Mouse (Mus musculus): Measurements from ENCODE around the gene Mcm3. TPM values are rescaled to one million over a fixed set of nuclear protein-coding genes. Genes with fewer than 3 reads are reported as not detected.
"Not testable (repeated sequence)": the region's sequence is repeated elsewhere in the genome, so short reads cannot be mapped to it uniquely, and the experiment has no call there.

Gene Mcm3
- polyA plus RNA-seq, 1 experiment from 2014 or later: 310 TPM

- Histone ChIP-seq H3K27me3 (ENCODE audit: poor library complexity, severe bottlenecking) (no peaks in the 10 kb centered on the region), H3K36me3 (replicated peaks) (peaks cover 26% of the 10 kb centered on the region), H3K4me3 (no peak overlapping the region), H3K9me3 (no peaks in the 10 kb centered on the region), H3K4me1 (no peaks in the 10 kb centered on the region), H3K27ac (no peak overlapping the region)
- WGBS: 93% methylated on average over 4 of the region's 4 CpGs
- no peak for DNase-seq (ENCODE audit: extremely low spot score, low spot score)
Observed at GRCm38 (mm10) chr1:20794760-20795159, 25.4 kb downstream of the Mcm3 start.

GRCm38 (mm10) chr1:20791414-20791813 is 28.7 kb downstream of the Mcm3 start:
- DNase-seq (ENCODE audit: extremely low spot score, low spot score): no peak
- Histone ChIP-seq H3K27me3 (ENCODE audit: poor library complexity, severe bottlenecking) (no peaks in the 10 kb centered on the region), H3K4me3 (no peak overlapping the region), H3K27ac (no peak overlapping the region), H3K4me1 (peaks cover 4% of the 10 kb centered on the region), H3K9me3 (no peaks in the 10 kb centered on the region), H3K36me3 (replicated peaks) (no peaks in the 10 kb centered on the region; the same call in 1 of the 2 replicates)
- WGBS: 74% methylated on average over 7 of the region's 7 CpGs

GRCm38 (mm10) chr1:20790517-20790916 is 29.6 kb downstream of the Mcm3 start, which contains the start of gene Il17f:
Gene Il17f (minus strand): TSS chr1:20790617.
- 86% methylated on average over 1 of the region's 1 CpGs for WGBS
- not testable (repeated sequence) for H3K9me3 ChIP-seq; H3K27ac ChIP-seq; H3K36me3 ChIP-seq (replicated peaks); H3K4me3 ChIP-seq; H3K27me3 ChIP-seq (ENCODE audit: poor library complexity, severe bottlenecking); H3K4me1 ChIP-seq; DNase-seq (ENCODE audit: extremely low spot score, low spot score)

- H3K4me1 ChIP-seq: peaks cover 4% of the 10 kb centered on the region
Observed at GRCm38 (mm10) chr1:20788419-20788818, 31.7 kb downstream of the Mcm3 start.

GRCm38 (mm10) chr1:20787046-20787445 is 33.1 kb downstream of the Mcm3 start:
- no peak for DNase-seq (ENCODE audit: extremely low spot score, low spot score)
- WGBS: 55% methylated on average over 8 of the region's 8 CpGs

More at GRCm38 (mm10) chr1:20788419-20788818, 31.7 kb downstream of the Mcm3 start:
- Histone ChIP-seq H3K9me3 (no peaks in the 10 kb centered on the region), H3K27me3 (ENCODE audit: poor library complexity, severe bottlenecking) (no peaks in the 10 kb centered on the region), H3K36me3 (replicated peaks) (no peaks in the 10 kb centered on the region), H3K4me3 (no peak overlapping the region), H3K27ac (no peak overlapping the region)
- no peak for DNase-seq (ENCODE audit: extremely low spot score, low spot score)
- WGBS: 46% methylated on average over 10 of the region's 10 CpGs

GRCm38 (mm10) chr1:20778366-20778765 is 41.7 kb downstream of the Mcm3 start:
- Histone ChIP-seq H3K4me3 (no peak overlapping the region), H3K9me3 (peaks cover 6% of the 10 kb centered on the region; the same call in 1 of the 2 replicates), H3K27me3 (ENCODE audit: poor library complexity, severe bottlenecking) (no peaks in the 10 kb centered on the region), H3K4me1 (no peaks in the 10 kb centered on the region), H3K36me3 (replicated peaks) (no peaks in the 10 kb centered on the region), H3K27ac (no peak overlapping the region)
- no peak for DNase-seq (ENCODE audit: extremely low spot score, low spot score)
- 80% methylated on average over 2 of the region's 2 CpGs for WGBS

More at GRCm38 (mm10) chr1:20787046-20787445, 33.1 kb downstream of the Mcm3 start:
- H3K36me3 ChIP-seq (replicated peaks): no peaks in the 10 kb centered on the region
- no peak overlapping the region for H3K27ac ChIP-seq
- H3K4me1 ChIP-seq: peaks cover 4% of the 10 kb centered on the region
- H3K9me3 ChIP-seq: no peaks in the 10 kb centered on the region
- no peaks in the 10 kb centered on the region for H3K27me3 ChIP-seq (ENCODE audit: poor library complexity, severe bottlenecking)
- H3K4me3 ChIP-seq: no peak overlapping the region

- not testable (repeated sequence) for H3K36me3 ChIP-seq (replicated peaks); H3K4me1 ChIP-seq; DNase-seq (ENCODE audit: extremely low spot score, low spot score); H3K27ac ChIP-seq; H3K4me3 ChIP-seq; H3K27me3 ChIP-seq (ENCODE audit: poor library complexity, severe bottlenecking)
- 88% methylated on average over 4 of the region's 4 CpGs for WGBS
- peaks cover 14% of the 10 kb centered on the region; the same call in 1 of the 2 replicates for H3K9me3 ChIP-seq
Observed at GRCm38 (mm10) chr1:20774026-20774730, 45.9 kb downstream of the Mcm3 start.

- H3K27me3 ChIP-seq (ENCODE audit: poor library complexity, severe bottlenecking): no peaks in the 10 kb centered on the region
- DNase-seq (ENCODE audit: extremely low spot score, low spot score): no peak
- no peak overlapping the region for H3K27ac ChIP-seq
- H3K4me1 ChIP-seq: peaks cover 4% of the 10 kb centered on the region
- WGBS: 86% methylated on average over 6 of the region's 6 CpGs
- H3K36me3 ChIP-seq (replicated peaks): no peaks in the 10 kb centered on the region
- no peaks in the 10 kb centered on the region for H3K9me3 ChIP-seq
- H3K4me3 ChIP-seq: no peak overlapping the region
Observed at GRCm38 (mm10) chr1:20766526-20766925, 53.6 kb downstream of the Mcm3 start.

- WGBS: 75% methylated on average over 4 of the region's 4 CpGs
- H3K4me3 ChIP-seq: no peak overlapping the region
- no peaks in the 10 kb centered on the region for H3K9me3 ChIP-seq
- peaks cover 10% of the 10 kb centered on the region for H3K4me1 ChIP-seq
- no peaks in the 10 kb centered on the region for H3K27me3 ChIP-seq (ENCODE audit: poor library complexity, severe bottlenecking)
- no peak overlapping the region for H3K27ac ChIP-seq
- no peak for DNase-seq (ENCODE audit: extremely low spot score, low spot score)
- H3K36me3 ChIP-seq (replicated peaks): no peaks in the 10 kb centered on the region
Observed at GRCm38 (mm10) chr1:20761411-20761810, 58.7 kb downstream of the Mcm3 start.

- H3K27ac ChIP-seq: no peak overlapping the region
- no peaks in the 10 kb centered on the region for H3K36me3 ChIP-seq (replicated peaks)
- no peak overlapping the region for H3K4me3 ChIP-seq
- DNase-seq (ENCODE audit: extremely low spot score, low spot score): no peak
- no peaks in the 10 kb centered on the region for H3K27me3 ChIP-seq (ENCODE audit: poor library complexity, severe bottlenecking)
- WGBS: 88% methylated on average over 5 of the region's 5 CpGs
- H3K4me1 ChIP-seq: peaks cover 10% of the 10 kb centered on the region
- no peaks in the 10 kb centered on the region for H3K9me3 ChIP-seq
Observed at GRCm38 (mm10) chr1:20760331-20760730, 59.8 kb downstream of the Mcm3 start.

- 88% methylated on average over 10 of the region's 10 CpGs for WGBS
- H3K27ac ChIP-seq: no peak overlapping the region
- no peaks in the 10 kb centered on the region for H3K27me3 ChIP-seq (ENCODE audit: poor library complexity, severe bottlenecking)
- no peak for DNase-seq (ENCODE audit: extremely low spot score, low spot score)
- H3K4me1 ChIP-seq: peaks cover 10% of the 10 kb centered on the region
- H3K36me3 ChIP-seq (replicated peaks): no peaks in the 10 kb centered on the region
- H3K4me3 ChIP-seq: no peak overlapping the region
- no peaks in the 10 kb centered on the region for H3K9me3 ChIP-seq
Observed at GRCm38 (mm10) chr1:20759799-20760198, 60.3 kb downstream of the Mcm3 start.

GRCm38 (mm10) chr1:20757586-20757985 is 62.5 kb downstream of the Mcm3 start:
- H3K27ac ChIP-seq: no peak overlapping the region
- 88% methylated on average over 3 of the region's 3 CpGs for WGBS
- H3K36me3 ChIP-seq (replicated peaks): no peaks in the 10 kb centered on the region

GRCm38 (mm10) chr1:20754439-20754838 is 65.7 kb downstream of the Mcm3 start:
- Histone ChIP-seq H3K4me1 (no peaks in the 10 kb centered on the region), H3K4me3 (no peak overlapping the region), H3K27me3 (ENCODE audit: poor library complexity, severe bottlenecking) (no peaks in the 10 kb centered on the region), H3K9me3 (no peaks in the 10 kb centered on the region), H3K36me3 (replicated peaks) (no peaks in the 10 kb centered on the region), H3K27ac (no peak overlapping the region)
- DNase-seq (ENCODE audit: extremely low spot score, low spot score): no peak
- 90% methylated on average over 10 of the region's 10 CpGs for WGBS

More at GRCm38 (mm10) chr1:20757586-20757985, 62.5 kb downstream of the Mcm3 start:
- no peak for DNase-seq (ENCODE audit: extremely low spot score, low spot score)
- no peaks in the 10 kb centered on the region for H3K27me3 ChIP-seq (ENCODE audit: poor library complexity, severe bottlenecking)
- H3K4me3 ChIP-seq: no peak overlapping the region
- peaks cover 10% of the 10 kb centered on the region for H3K4me1 ChIP-seq
- H3K9me3 ChIP-seq: no peaks in the 10 kb centered on the region
